13 mouse cellular contexts compared by ENCODE assay signal in genomic region chr1:168046347-168046746, GRCm38 (mm10).
DNase-seq lines count a peak whose midpoint lies in the region; ATAC-seq and TF ChIP-seq lines count a peak whose summit lies in the region.
"Had no signal": no experiment of that assay in that cellular context is flagged by ENCODE, and none has a peak within 500 bp of the region (broad histone marks: within the 10 kb centered on the region; RNA-seq: fewer than 3 reads in every experiment).

No protein-coding gene starts in this region.

- TF ChIP-seq CTCF in lung, postnatal 0 days (IDR thresholded peaks at IDR 0.05) = no peak

- no peaks in the 10 kb centered on the region for H3K36me3 ChIP-seq in forebrain, embryonic 13.5 days (ENCODE audit: poor library complexity, severe bottlenecking)
- no peaks in the 10 kb centered on the region for H3K36me3 ChIP-seq in lung, postnatal 0 days (ENCODE audit: insufficient read depth, low read length)
- H3K36me3 ChIP-seq: liver, embryonic 12.5 days had no signal

- peak overlapping the region; percentile 28 for H3K4me2 ChIP-seq in forebrain, embryonic 13.5 days
- no peak overlapping the region for H3K4me2 ChIP-seq in lung, postnatal 0 days (replicated peaks; ENCODE audit: low read depth, low read length)
- H3K4me2 ChIP-seq: liver, embryonic 12.5 days had no signal

- no peak overlapping the region for H3K9ac ChIP-seq in forebrain, embryonic 13.5 days
- no peak overlapping the region for H3K9ac ChIP-seq in lung, postnatal 0 days (replicated peaks; ENCODE audit: low read depth)
- H3K9ac ChIP-seq: liver, embryonic 12.5 days had no signal

- no peaks in the 10 kb centered on the region for H3K27me3 ChIP-seq in forebrain, embryonic 13.5 days
- no peaks in the 10 kb centered on the region for H3K27me3 ChIP-seq in lung, postnatal 0 days (replicated peaks; ENCODE audit: insufficient read depth, low read length)
- H3K27me3 ChIP-seq: liver, embryonic 12.5 days had no signal

- no peak for TF ChIP-seq EP300 in lung, postnatal 0 days (IDR thresholded peaks at IDR 0.05)

- intact Hi-C loops in left cerebral cortex, postnatal 4 days (cut with DNase I) = no loop called here

- DNase-seq in left cerebral cortex, postnatal 4 days = peak; percentile 93
- DNase-seq in left cerebral cortex, adult 9 months (ENCODE audit: low spot score in 2 of 2) = no peak
- DNase-seq in layer of hippocampus, adult 8-10 months (ENCODE audit: low spot score in 2 of 2) = peak; percentile 40 to 59
- peak; percentile 80 for DNase-seq in retina, embryonic 14.5 days (ENCODE audit: low spot score)
- no peak for DNase-seq in lung, postnatal 0 days (ENCODE audit: low spot score)
- no peak for DNase-seq in ovary, postnatal 14 days (ENCODE audit: low spot score)
- no peak for DNase-seq in adrenal gland, postnatal 4 days (ENCODE audit: low spot score in 2 of 2)
- DNase-seq: heart, adult 2 months; kidney, postnatal 4 days; thymus, adult 2 months had no signal

- H3K4me1 ChIP-seq in forebrain, embryonic 13.5 days = peaks cover 32% of the 10 kb centered on the region
- no peaks in the 10 kb centered on the region for H3K4me1 ChIP-seq in lung, postnatal 0 days (ENCODE audit: insufficient read depth, low read depth, low read length)
- H3K4me1 ChIP-seq: liver, embryonic 12.5 days had no signal

- no peaks in the 10 kb centered on the region for H3K9me3 ChIP-seq in forebrain, embryonic 13.5 days (replicated peaks)
- no peaks in the 10 kb centered on the region for H3K9me3 ChIP-seq in lung, postnatal 0 days (ENCODE audit: low read length)
- H3K9me3 ChIP-seq: liver, embryonic 12.5 days had no signal

- H3K4me3 ChIP-seq in forebrain, embryonic 13.5 days = no peak overlapping the region
- no peak overlapping the region for H3K4me3 ChIP-seq in lung, postnatal 0 days (ENCODE audit: low read depth, low read length)
- H3K4me3 ChIP-seq: heart, adult 2 months; liver, embryonic 12.5 days had no signal

- peak; percentile 89 for ATAC-seq in forebrain, embryonic 13.5 days
- no peak for ATAC-seq in lung, postnatal 0 days
- ATAC-seq: inflammation-experienced regulatory T-cells, adult 6 months; liver, embryonic 12.5 days had no signal

- peak overlapping the region; percentile 87 for H3K27ac ChIP-seq in forebrain, embryonic 13.5 days
- H3K27ac ChIP-seq in lung, postnatal 0 days (ENCODE audit: low read length) = no peak overlapping the region
- H3K27ac ChIP-seq: heart, adult 2 months; liver, embryonic 12.5 days had no signal

- 23% methylated on average over 7 of the region's 7 CpGs for WGBS in forebrain, embryonic 13.5 days
- 70% methylated on average over 7 of the region's 7 CpGs for WGBS in lung, postnatal 0 days

Comparison
In these comparisons a context has a peak if more than half of its experiments do, and no peak if none do; other contexts are left out.
1. DNase-seq: peak in left cerebral cortex, postnatal 4 days (single experiment), layer of hippocampus, adult 8-10 months (2 of 2) and retina, embryonic 14.5 days (single experiment); none in left cerebral cortex, adult 9 months (0 of 2), lung, postnatal 0 days (single experiment), ovary, postnatal 14 days (single experiment) and adrenal gland, postnatal 4 days (0 of 2).